Mouse (Mus musculus) MEL (cell line): Measurements from ENCODE around the gene Gramd1a.

Experiments
- MYB ChIP-seq: IDR thresholded peaks from 2 replicates; pipeline ENCODE4 v1.6.1; 2011; ENCODE audit warnings: mild to moderate bottlenecking, low read depth, low read length, improper control_type of control experiment
- POLR2A ChIP-seq, 2 experiments: IDR thresholded peaks; 2 replicates each; pipeline ENCODE4 v1.6.1; 2011 to 2012; ENCODE audit warnings: low read length in 2 of 2, mild to moderate bottlenecking in 2 of 2, control low read depth in 1 of 2, improper control_type of control experiment in 1 of 2, low read depth in 1 of 2, moderate library complexity in 1 of 2; ENCODE audit not compliant: control insufficient read depth in 1 of 2, insufficient read depth in 1 of 2, poor library complexity in 1 of 2
- UBTF ChIP-seq: IDR thresholded peaks from 2 replicates; pipeline ENCODE4 v1.6.1; 2012; ENCODE audit warnings: low read depth, mild to moderate bottlenecking, inconsistent platforms, low read length, improper control_type of control experiment, moderate library complexity, borderline replicate concordance; ENCODE audit not compliant: insufficient read depth
- ZC3H11A ChIP-seq: IDR thresholded peaks from 2 replicates; pipeline ENCODE4 v1.6.1; 2012; ENCODE audit warnings: low read depth, mild to moderate bottlenecking, inconsistent platforms, low read length, improper control_type of control experiment

- TF ChIP-seq ZC3H11A (no peak), MYB (no peak), UBTF (no peak), POLR2A (IDR thresholded peaks at IDR 0.05; ENCODE audit: control insufficient read depth in 1 of 2, insufficient read depth in 1 of 2, low read depth in 1 of 2, low read length in 2 of 2, poor library complexity in 1 of 2) (no peak)
These were observed 54.9 kb downstream of the Gramd1a start for GRCm38 (mm10) chr7:31100786-31101185.
